Mouse (Mus musculus): Measurements from ENCODE around the gene Xirp2. TPM values are rescaled to one million over a fixed set of nuclear protein-coding genes. Genes with fewer than 3 reads are reported as not detected.
"Not testable (repeated sequence)": the region's sequence is repeated elsewhere in the genome, so short reads cannot be mapped to it uniquely, and the experiment has no call there.

The Xirp2 gene
- 0.04 TPM in 1 of 2 replicates, not detected in the other for polyA plus RNA-seq (2015; fragmentation: Nextera tagmentation; extraction: Ambion mirVana)

DNA sequence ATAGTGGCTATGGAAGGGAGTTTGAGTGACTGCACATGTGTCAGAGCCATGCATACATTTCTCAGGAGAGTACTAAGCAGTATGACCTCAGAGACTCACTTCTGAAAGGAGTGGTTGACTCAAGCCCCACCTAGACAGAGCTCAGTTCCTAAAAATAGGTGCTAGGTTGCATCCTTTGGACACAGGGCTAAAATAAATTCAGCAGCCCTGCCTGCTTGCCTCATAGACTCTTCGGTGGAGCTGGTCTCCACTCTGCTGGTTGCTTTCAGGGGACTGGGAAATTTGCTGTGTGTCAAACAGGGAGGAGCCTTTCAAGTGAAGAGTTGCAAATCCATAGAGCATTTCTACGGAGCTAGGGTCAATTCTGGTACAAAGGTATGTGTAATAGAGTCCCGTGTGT lies at the start of gene Xirp2:
Xirp2 (plus strand) TSS at position 223 of the 400 bp plus-strand sequence.
- no peak within 1 kb of the TSS for H3K4me3 ChIP-seq (ENCODE audit: low read depth, low read length)
- no peaks in the 10 kb centered on the region for H3K4me1 ChIP-seq (ENCODE audit: insufficient read depth)
- no peak within 1 kb of the TSS for H3K27ac ChIP-seq (ENCODE audit: low read depth)
- ATAC-seq: no peak
- H3K36me3 ChIP-seq (replicated peaks; ENCODE audit: insufficient read depth, low read length): no peaks in the 10 kb centered on the region
- 72% methylated on average over 3 of the region's 3 CpGs for WGBS (ENCODE audit: insufficient replicate concordance)
- DNase-seq: no peak
- TF ChIP-seq EP300 (IDR thresholded peaks at IDR 0.05; ENCODE audit: low read depth): no peak
- no peak for TF ChIP-seq CTCF (IDR thresholded peaks at IDR 0.05; ENCODE audit: low read depth)
- H3K27me3 ChIP-seq (ENCODE audit: insufficient read depth, low read length): no peaks in the 10 kb centered on the region
- H3K9ac ChIP-seq (replicated peaks): no peak within 1 kb of the TSS
- H3K4me2 ChIP-seq (ENCODE audit: low read depth, low read length): no peak within 1 kb of the TSS
- no peaks in the 10 kb centered on the region for H3K9me3 ChIP-seq (ENCODE audit: low read length)

GRCm38 (mm10) chr2:67413425-67413824 lies 32.4 kb upstream of the Xirp2 start, which contains the start of gene Gm21830:
Gene Gm21830, plus strand, starts transcription at chr2:67413725.
- not testable (repeated sequence) for H3K4me3 ChIP-seq (ENCODE audit: low read depth, low read length); H3K27me3 ChIP-seq (ENCODE audit: insufficient read depth, low read length); H3K36me3 ChIP-seq (replicated peaks; ENCODE audit: insufficient read depth, low read length); H3K27ac ChIP-seq (ENCODE audit: low read depth); ATAC-seq; H3K9ac ChIP-seq (replicated peaks); H3K9me3 ChIP-seq (ENCODE audit: low read length); DNase-seq; H3K4me2 ChIP-seq (ENCODE audit: low read depth, low read length); H3K4me1 ChIP-seq (ENCODE audit: insufficient read depth)
- WGBS (ENCODE audit: insufficient replicate concordance): no CpG with 5 or more reads among the region's 1 CpGs

- H3K27ac ChIP-seq (ENCODE audit: low read depth): no peak overlapping the region
- ATAC-seq: no peak
Observed at GRCm38 (mm10) chr2:67420853-67421252, 24.9 kb upstream of the Xirp2 start.

DNA sequence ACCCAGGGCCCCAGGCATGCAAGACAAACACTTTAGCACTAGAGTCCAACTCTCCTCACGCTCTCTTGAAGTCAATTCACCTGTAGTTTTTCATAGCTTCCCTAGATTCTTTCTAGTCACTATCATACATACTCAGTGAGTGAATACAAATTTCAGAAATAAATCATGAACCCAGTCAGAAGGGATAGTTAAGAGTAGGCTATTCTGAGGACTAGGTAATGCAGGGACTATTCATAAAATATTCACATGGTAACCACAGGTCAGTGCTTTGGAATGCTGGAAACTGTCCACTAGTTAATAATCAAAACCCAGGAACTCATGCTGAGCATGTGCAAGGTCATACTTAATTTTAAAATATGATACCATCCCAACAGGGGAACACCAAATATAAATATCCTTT lies 23.0 kb upstream of the Xirp2 start:
- 61% methylated on average over 1 of the region's 1 CpGs for WGBS (ENCODE audit: insufficient replicate concordance)
- Histone ChIP-seq H3K36me3 (replicated peaks; ENCODE audit: insufficient read depth, low read length) (no peaks in the 10 kb centered on the region), H3K9me3 (ENCODE audit: low read length) (no peaks in the 10 kb centered on the region), H3K4me3 (ENCODE audit: low read depth, low read length) (no peak overlapping the region), H3K27ac (ENCODE audit: low read depth) (no peak overlapping the region), H3K9ac (replicated peaks) (no peak overlapping the region), H3K4me1 (ENCODE audit: insufficient read depth) (no peaks in the 10 kb centered on the region), H3K27me3 (ENCODE audit: insufficient read depth, low read length) (no peaks in the 10 kb centered on the region), H3K4me2 (ENCODE audit: low read depth, low read length) (no peak overlapping the region)
- TF ChIP-seq EP300 (IDR thresholded peaks at IDR 0.05; ENCODE audit: low read depth) (no peak), CTCF (IDR thresholded peaks at IDR 0.05; ENCODE audit: low read depth) (no peak)
- DNase-seq: no peak
- ATAC-seq: no peak

More at GRCm38 (mm10) chr2:67420853-67421252, 24.9 kb upstream of the Xirp2 start:
- no peaks in the 10 kb centered on the region for H3K36me3 ChIP-seq (replicated peaks; ENCODE audit: insufficient read depth, low read length)
- H3K9ac ChIP-seq (replicated peaks): no peak overlapping the region
- no peak overlapping the region for H3K4me3 ChIP-seq (ENCODE audit: low read depth, low read length)
- no peaks in the 10 kb centered on the region for H3K4me1 ChIP-seq (ENCODE audit: insufficient read depth)
- no peak for DNase-seq
- TF ChIP-seq CTCF (IDR thresholded peaks at IDR 0.05; ENCODE audit: low read depth) (no peak), EP300 (IDR thresholded peaks at IDR 0.05; ENCODE audit: low read depth) (no peak)
- no peak overlapping the region for H3K4me2 ChIP-seq (ENCODE audit: low read depth, low read length)
- no peaks in the 10 kb centered on the region for H3K27me3 ChIP-seq (ENCODE audit: insufficient read depth, low read length)
- no peaks in the 10 kb centered on the region for H3K9me3 ChIP-seq (ENCODE audit: low read length)

- no peak within 1 kb of the TSS for H3K4me3 ChIP-seq (ENCODE audit: low read depth, low read length)
- H3K4me2 ChIP-seq (ENCODE audit: low read depth, low read length): no peak within 1 kb of the TSS
- H3K9me3 ChIP-seq (ENCODE audit: low read length): no peaks in the 10 kb centered on the region
- no peaks in the 10 kb centered on the region for H3K27me3 ChIP-seq (ENCODE audit: insufficient read depth, low read length)
- WGBS (ENCODE audit: insufficient replicate concordance): 52% methylated on average over 2 of the region's 2 CpGs
- ATAC-seq (no peak), DNase-seq (no peak)
- H3K36me3 ChIP-seq (replicated peaks; ENCODE audit: insufficient read depth, low read length): no peaks in the 10 kb centered on the region
- H3K27ac ChIP-seq (ENCODE audit: low read depth): no peak within 1 kb of the TSS
- H3K4me1 ChIP-seq (ENCODE audit: insufficient read depth): no peaks in the 10 kb centered on the region
- TF ChIP-seq CTCF (IDR thresholded peaks at IDR 0.05; ENCODE audit: low read depth): no peak
- no peak for TF ChIP-seq EP300 (IDR thresholded peaks at IDR 0.05; ENCODE audit: low read depth)
- H3K9ac ChIP-seq (replicated peaks): no peak within 1 kb of the TSS
Observed at GRCm38 (mm10) chr2:67433081-67433480, 12.7 kb upstream of the Xirp2 start, which contains the start of gene Gm26727. Gene Gm26727, minus strand, starts transcription at chr2:67433181.

- DNase-seq (no peak), ATAC-seq (no peak)
- Histone ChIP-seq H3K4me3 (ENCODE audit: low read depth, low read length) (no peak overlapping the region), H3K27me3 (ENCODE audit: insufficient read depth, low read length) (no peaks in the 10 kb centered on the region), H3K9ac (replicated peaks) (no peak overlapping the region), H3K36me3 (replicated peaks; ENCODE audit: insufficient read depth, low read length) (no peaks in the 10 kb centered on the region), H3K4me2 (ENCODE audit: low read depth, low read length) (no peak overlapping the region), H3K9me3 (ENCODE audit: low read length) (no peaks in the 10 kb centered on the region), H3K27ac (ENCODE audit: low read depth) (no peak overlapping the region), H3K4me1 (ENCODE audit: insufficient read depth) (no peaks in the 10 kb centered on the region)
- 56% methylated on average over 8 of the region's 8 CpGs for WGBS (ENCODE audit: insufficient replicate concordance)
- TF ChIP-seq CTCF (IDR thresholded peaks at IDR 0.05; ENCODE audit: low read depth): no peak
- TF ChIP-seq EP300 (IDR thresholded peaks at IDR 0.05; ENCODE audit: low read depth): no peak
Observed at GRCm38 (mm10) chr2:67438309-67438708, 7.5 kb upstream of the Xirp2 start.

GRCm38 (mm10) chr2:67446772-67447171 lies 970 bp downstream of the Xirp2 start:
- Histone ChIP-seq H3K9ac (replicated peaks) (no peak overlapping the region), H3K4me3 (ENCODE audit: low read depth, low read length) (no peak overlapping the region), H3K4me2 (ENCODE audit: low read depth, low read length) (no peak overlapping the region), H3K27me3 (ENCODE audit: insufficient read depth, low read length) (no peaks in the 10 kb centered on the region), H3K36me3 (replicated peaks; ENCODE audit: insufficient read depth, low read length) (no peaks in the 10 kb centered on the region), H3K4me1 (ENCODE audit: insufficient read depth) (no peaks in the 10 kb centered on the region), H3K27ac (ENCODE audit: low read depth) (no peak overlapping the region), H3K9me3 (ENCODE audit: low read length) (no peaks in the 10 kb centered on the region)
- 70% methylated on average over 1 of the region's 1 CpGs for WGBS (ENCODE audit: insufficient replicate concordance)
- DNase-seq (no peak), ATAC-seq (no peak)
- TF ChIP-seq CTCF (IDR thresholded peaks at IDR 0.05; ENCODE audit: low read depth) (no peak), EP300 (IDR thresholded peaks at IDR 0.05; ENCODE audit: low read depth) (no peak)

Data from liver, postnatal 0 days (tissue).